Mouse (Mus musculus) E14TG2a.4 (cell line): ENCODE measurements around the gene Lag3.

Experiments
- CTCF ChIP-seq: conservative IDR thresholded peaks from 2 replicates; pipeline ENCODE4 v1.5.1; 2014; ENCODE audit warnings: low read length
- NANOG ChIP-seq: IDR thresholded peaks from 2 replicates; pipeline ENCODE4 v1.6.1; 2014; ENCODE audit warnings: borderline replicate concordance, low read length, mixed read lengths
- POU5F1 ChIP-seq: IDR thresholded peaks from 2 replicates; pipeline ENCODE4 v1.6.1; 2014; ENCODE audit warnings: low read length, borderline replicate concordance

GRCm38 (mm10) chr6:124907767-124908166, 3.7 kb downstream of the Lag3 start:
- no peak for TF ChIP-seq CTCF
- TF ChIP-seq NANOG, result no peak
- TF ChIP-seq POU5F1, result no peak
